Mouse (Mus musculus): ENCODE data around the gene Pum1. TPM values are rescaled to one million over a fixed set of nuclear protein-coding genes. Genes with fewer than 3 reads are reported as not detected.
"Not testable (repeated sequence)": the region's sequence is repeated elsewhere in the genome, so short reads cannot be mapped to it uniquely, and the experiment has no call there.

Gene Pum1
- polyA plus RNA-seq, 1 experiment from 2014 or later = 71.0 TPM

DNA sequence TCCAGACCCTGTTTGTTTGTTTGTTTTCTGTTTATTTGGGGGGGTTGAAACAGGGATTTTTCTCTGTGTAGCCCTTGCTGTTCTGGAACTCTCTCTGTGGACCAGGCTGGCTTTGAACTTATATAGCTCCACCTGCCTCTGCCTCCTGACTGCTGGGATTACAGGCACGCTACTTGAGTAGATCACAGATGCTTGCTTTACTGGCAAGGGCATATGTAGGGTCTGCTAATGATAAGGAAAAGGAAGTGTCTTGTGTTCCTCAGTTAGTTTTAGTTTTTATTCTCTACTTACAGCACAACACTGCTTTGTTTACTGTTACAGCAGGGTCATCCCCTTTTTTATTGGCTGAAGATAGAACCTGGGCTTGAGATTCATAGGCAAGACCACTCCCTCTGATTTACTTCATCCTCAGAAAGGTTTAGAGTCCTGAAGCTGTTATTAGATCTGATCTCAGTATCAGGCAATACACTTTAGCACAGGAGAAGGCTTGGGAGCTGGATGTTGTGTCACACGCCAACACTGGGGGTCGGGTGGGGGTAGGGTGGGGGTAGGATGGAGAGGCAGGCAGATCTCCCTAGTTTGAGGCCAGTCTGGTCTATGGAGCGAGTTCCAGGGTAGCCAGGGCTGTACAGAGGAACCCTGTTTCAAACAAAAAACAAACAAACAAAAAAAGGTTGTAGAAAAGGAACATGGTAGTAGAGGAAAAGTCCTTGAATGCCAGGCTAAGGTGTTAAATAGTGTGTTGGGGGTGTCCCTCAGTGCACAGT lies 8.1 kb downstream of the Pum1 start:
- H3K36me3 ChIP-seq = peaks cover 14% of the 10 kb centered on the region
- no peak overlapping the region for H3K9ac ChIP-seq
- no peak overlapping the region for H3K27ac ChIP-seq
- no peak overlapping the region for H3K4me2 ChIP-seq (replicated peaks)
- H3K4me3 ChIP-seq (replicated peaks) = no peak overlapping the region
- 86% methylated on average over 4 of the region's 4 CpGs for WGBS
- H3K4me1 ChIP-seq (replicated peaks) = peaks cover 15% of the 10 kb centered on the region; the same call in 1 of the 2 replicates
- no peak for ATAC-seq
- H3K27me3 ChIP-seq (replicated peaks) = no peaks in the 10 kb centered on the region
- no peaks in the 10 kb centered on the region for H3K9me3 ChIP-seq

- H3K4me1 ChIP-seq (replicated peaks) = peaks cover 12% of the 10 kb centered on the region; the same call in 1 of the 2 replicates
- no peak for ATAC-seq
- no peak overlapping the region for H3K27ac ChIP-seq
- H3K4me2 ChIP-seq (replicated peaks) = no peak overlapping the region
- H3K27me3 ChIP-seq (replicated peaks) = no peaks in the 10 kb centered on the region
- H3K36me3 ChIP-seq = peaks cover 14% of the 10 kb centered on the region
- H3K9ac ChIP-seq = no peak overlapping the region
- H3K4me3 ChIP-seq (replicated peaks) = no peak overlapping the region
- H3K9me3 ChIP-seq = no peaks in the 10 kb centered on the region
Observed at GRCm38 (mm10) chr4:130672161-130672560, 9.0 kb downstream of the Pum1 start.

- 84% methylated on average over 2 of the region's 2 CpGs for WGBS
- no peaks in the 10 kb centered on the region for H3K4me1 ChIP-seq (replicated peaks)
- H3K36me3 ChIP-seq = peaks cover 14% of the 10 kb centered on the region
- no peaks in the 10 kb centered on the region for H3K27me3 ChIP-seq (replicated peaks)
- no peaks in the 10 kb centered on the region for H3K9me3 ChIP-seq
- no peak overlapping the region for H3K9ac ChIP-seq
- H3K4me3 ChIP-seq (replicated peaks) = no peak overlapping the region
- no peak overlapping the region for H3K27ac ChIP-seq
- no peak for ATAC-seq
- H3K4me2 ChIP-seq (replicated peaks) = no peak overlapping the region
Observed at GRCm38 (mm10) chr4:130676746-130677145, 13.6 kb downstream of the Pum1 start.

DNA sequence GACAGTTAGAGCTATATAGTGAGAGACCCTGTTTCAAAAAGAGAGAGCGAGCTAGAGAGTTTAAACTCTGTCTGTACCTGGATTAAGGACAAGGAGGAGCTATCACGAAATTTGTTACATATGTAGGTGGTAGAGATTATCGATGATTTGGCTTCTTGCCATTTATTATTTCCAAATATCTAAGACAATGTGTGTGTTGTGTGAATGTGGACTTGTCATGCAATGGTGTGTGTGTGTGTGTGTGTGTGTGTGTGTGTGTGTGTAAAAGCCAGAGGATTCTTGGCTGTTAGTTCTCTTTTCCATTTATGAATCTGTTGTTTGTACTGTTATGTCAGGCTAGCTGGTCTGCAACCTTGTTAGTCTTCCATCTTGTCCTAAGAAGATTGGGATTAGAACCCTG lies 15.0 kb downstream of the Pum1 start:
- no peaks in the 10 kb centered on the region for H3K4me1 ChIP-seq (replicated peaks)
- no peak overlapping the region for H3K4me2 ChIP-seq (replicated peaks)
- peaks cover 11% of the 10 kb centered on the region; the same call in 1 of the 2 replicates for H3K36me3 ChIP-seq
- no peak overlapping the region for H3K4me3 ChIP-seq (replicated peaks)
- H3K27me3 ChIP-seq (replicated peaks) = no peaks in the 10 kb centered on the region
- H3K27ac ChIP-seq = no peak overlapping the region
- 95% methylated on average over 3 of the region's 3 CpGs for WGBS
- no peak overlapping the region for H3K9ac ChIP-seq
- no peak for ATAC-seq
- H3K9me3 ChIP-seq = no peaks in the 10 kb centered on the region

DNA sequence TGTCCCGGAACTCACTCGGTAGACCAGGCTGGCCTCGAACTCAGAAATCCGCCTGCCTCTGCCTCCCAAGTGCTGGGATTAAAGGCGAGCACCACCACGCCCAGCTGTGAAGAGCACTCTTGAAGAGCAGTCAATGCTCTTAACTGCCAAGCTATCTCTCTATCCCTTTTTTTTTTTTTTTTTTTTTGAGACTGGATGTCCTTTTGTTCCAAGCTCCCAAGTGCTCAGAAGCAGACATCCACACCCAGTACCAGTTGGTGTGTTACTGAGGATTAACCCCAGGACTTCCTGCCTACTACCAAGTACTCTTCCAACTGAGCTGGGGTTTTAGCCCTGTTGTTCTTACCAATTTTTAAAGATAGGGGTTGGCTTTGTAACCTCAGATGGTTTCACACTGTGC lies 17.6 kb downstream of the Pum1 start:
- Histone ChIP-seq H3K9ac (no peak overlapping the region), H3K27me3 (replicated peaks) (no peaks in the 10 kb centered on the region), H3K4me2 (replicated peaks) (no peak overlapping the region), H3K4me1 (replicated peaks) (no peaks in the 10 kb centered on the region), H3K36me3 (peaks cover 15% of the 10 kb centered on the region), H3K27ac (no peak overlapping the region), H3K4me3 (replicated peaks) (no peak overlapping the region), H3K9me3 (no peaks in the 10 kb centered on the region)
- WGBS = 96% methylated on average over 6 of the region's 6 CpGs
- ATAC-seq = no peak

DNA sequence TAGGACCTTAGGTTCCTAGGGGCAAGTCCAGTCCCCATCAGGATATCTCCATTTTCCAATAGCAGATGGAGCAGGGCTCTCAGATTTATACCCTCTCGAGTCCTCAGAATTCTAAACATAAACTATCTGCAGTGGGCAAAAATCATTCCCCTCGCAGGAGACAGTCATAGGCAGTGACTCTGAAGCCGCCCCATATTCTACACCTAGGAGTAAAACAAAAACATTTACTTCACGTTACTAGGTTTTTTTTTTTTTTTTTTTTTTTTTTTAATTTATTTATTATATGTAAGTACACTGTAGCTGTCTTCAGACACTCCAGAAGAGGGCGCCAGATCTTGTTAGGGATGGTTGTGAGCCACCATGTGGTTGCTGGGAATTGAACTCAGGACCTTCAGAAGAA lies 19.9 kb downstream of the Pum1 start:
- H3K9me3 ChIP-seq; H3K27ac ChIP-seq; H3K27me3 ChIP-seq (replicated peaks); H3K9ac ChIP-seq; H3K4me3 ChIP-seq (replicated peaks); H3K4me1 ChIP-seq (replicated peaks); H3K4me2 ChIP-seq (replicated peaks); ATAC-seq: not testable (repeated sequence)
- H3K36me3 ChIP-seq = peaks cover 15% of the 10 kb centered on the region
- 81% methylated on average over 5 of the region's 5 CpGs for WGBS

GRCm38 (mm10) chr4:130693936-130694335 lies 30.8 kb downstream of the Pum1 start:
- no peak overlapping the region for H3K9ac ChIP-seq
- no peak overlapping the region for H3K27ac ChIP-seq
- no peak overlapping the region for H3K4me2 ChIP-seq (replicated peaks)
- no peaks in the 10 kb centered on the region for H3K9me3 ChIP-seq
- no peaks in the 10 kb centered on the region for H3K27me3 ChIP-seq (replicated peaks)
- no peak for ATAC-seq
- 80% methylated on average over 3 of the region's 3 CpGs for whole genome bisulfite sequencing
- 0 out of 2 replicates have a peak, but pooled peaks cover 4% of the 10 kb centered on the region for H3K4me1 ChIP-seq (replicated peaks)
- H3K4me3 ChIP-seq (replicated peaks) = no peak overlapping the region
- H3K36me3 ChIP-seq = peaks cover 4% of the 10 kb centered on the region; the same call in 1 of the 2 replicates

DNA sequence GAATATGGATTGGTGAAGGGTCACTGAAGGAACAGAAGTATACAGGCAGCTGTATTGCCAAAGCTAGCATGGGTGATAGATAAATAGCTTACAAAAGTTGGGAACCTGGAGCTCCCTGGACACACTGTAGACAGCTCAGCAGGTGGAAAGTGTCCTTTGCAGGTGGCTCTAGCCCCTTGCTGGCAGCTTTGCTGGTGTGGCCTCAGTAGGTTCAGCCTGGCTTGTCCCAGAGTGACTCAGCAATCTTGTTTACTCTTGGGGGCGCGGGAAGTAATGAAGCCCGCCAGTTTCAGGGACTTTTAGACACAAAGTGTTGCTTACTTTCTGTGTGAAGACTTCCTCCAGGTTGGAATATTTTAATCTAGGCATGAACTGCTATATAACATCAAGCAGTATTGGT lies 31.9 kb downstream of the Pum1 start:
- Histone ChIP-seq H3K9ac (no peak overlapping the region), H3K36me3 (peaks cover 7% of the 10 kb centered on the region), H3K4me2 (replicated peaks) (no peak overlapping the region), H3K4me1 (replicated peaks) (peaks cover 7% of the 10 kb centered on the region; the same call in 1 of the 2 replicates), H3K4me3 (replicated peaks) (no peak overlapping the region), H3K27ac (no peak overlapping the region), H3K27me3 (replicated peaks) (no peaks in the 10 kb centered on the region), H3K9me3 (no peaks in the 10 kb centered on the region)
- no peak; the same call in 1 of the 2 replicates for ATAC-seq
- 88% methylated on average over 3 of the region's 3 CpGs for WGBS

GRCm38 (mm10) chr4:130701061-130701460 lies 37.9 kb downstream of the Pum1 start:
- Histone ChIP-seq H3K27ac (no peak overlapping the region), H3K4me1 (replicated peaks) (peaks cover 13% of the 10 kb centered on the region; the same call in 1 of the 2 replicates), H3K4me3 (replicated peaks) (no peak overlapping the region), H3K27me3 (replicated peaks) (no peaks in the 10 kb centered on the region), H3K36me3 (peaks cover 16% of the 10 kb centered on the region), H3K9me3 (no peaks in the 10 kb centered on the region), H3K9ac (no peak overlapping the region), H3K4me2 (replicated peaks) (no peak overlapping the region)
- ATAC-seq = no peak
- 84% methylated on average over 2 of the region's 2 CpGs for WGBS

DNA sequence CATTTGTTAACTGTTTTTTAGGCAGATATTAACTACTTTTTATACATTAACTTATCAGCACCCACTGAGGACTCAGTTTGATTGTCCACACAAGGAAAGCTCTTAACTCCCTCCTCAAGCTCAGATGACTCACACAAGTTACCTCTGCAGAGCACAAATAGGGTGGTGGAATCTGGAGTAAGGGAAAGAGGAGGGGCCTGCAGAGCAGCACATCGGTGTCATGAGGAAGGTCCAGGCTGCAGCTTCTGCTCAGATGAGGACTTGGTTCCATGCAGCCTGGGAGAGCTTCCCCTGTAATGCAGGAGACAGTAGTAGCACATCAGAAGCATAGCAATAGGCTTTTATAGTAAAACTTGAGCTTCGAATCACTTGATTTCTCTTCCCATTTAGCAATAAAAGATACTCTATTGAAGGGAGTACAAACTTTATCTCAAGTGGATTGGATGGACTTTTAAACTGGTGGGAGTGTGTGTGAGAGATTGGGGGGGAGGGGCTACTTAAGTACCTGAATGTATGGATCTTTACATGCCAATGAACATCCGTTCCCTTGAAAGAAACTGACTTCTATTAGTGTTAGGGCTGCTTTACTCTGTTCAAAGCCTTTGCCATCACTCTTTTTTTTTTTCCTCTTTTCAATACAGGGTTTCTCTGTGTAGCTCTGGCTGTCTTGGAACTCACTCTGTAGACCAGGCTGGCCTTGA lies 39.9 kb downstream of the Pum1 start:
- no peak overlapping the region for H3K9ac ChIP-seq
- H3K27me3 ChIP-seq (replicated peaks) = no peaks in the 10 kb centered on the region
- no peak overlapping the region for H3K4me3 ChIP-seq (replicated peaks)
- H3K9me3 ChIP-seq = no peaks in the 10 kb centered on the region
- ATAC-seq = no peak
- H3K4me2 ChIP-seq (replicated peaks) = no peak overlapping the region
- H3K36me3 ChIP-seq = peaks cover 16% of the 10 kb centered on the region
- 91% methylated on average over 3 of the region's 3 CpGs for WGBS
- peaks cover 16% of the 10 kb centered on the region; the same call in 1 of the 2 replicates for H3K4me1 ChIP-seq (replicated peaks)
- H3K27ac ChIP-seq = no peak overlapping the region

- Histone ChIP-seq H3K27ac (no peak overlapping the region), H3K4me2 (replicated peaks) (no peak overlapping the region), H3K9ac (no peak overlapping the region), H3K27me3 (replicated peaks) (no peaks in the 10 kb centered on the region), H3K4me1 (replicated peaks) (peaks cover 16% of the 10 kb centered on the region; the same call in 1 of the 2 replicates), H3K36me3 (peaks cover 16% of the 10 kb centered on the region), H3K4me3 (replicated peaks) (no peak overlapping the region), H3K9me3 (no peaks in the 10 kb centered on the region)
- WGBS = over 99% methylated on average over 3 of the region's 3 CpGs
- ATAC-seq = no peak
Observed at GRCm38 (mm10) chr4:130703601-130704000, 40.5 kb downstream of the Pum1 start.

DNA sequence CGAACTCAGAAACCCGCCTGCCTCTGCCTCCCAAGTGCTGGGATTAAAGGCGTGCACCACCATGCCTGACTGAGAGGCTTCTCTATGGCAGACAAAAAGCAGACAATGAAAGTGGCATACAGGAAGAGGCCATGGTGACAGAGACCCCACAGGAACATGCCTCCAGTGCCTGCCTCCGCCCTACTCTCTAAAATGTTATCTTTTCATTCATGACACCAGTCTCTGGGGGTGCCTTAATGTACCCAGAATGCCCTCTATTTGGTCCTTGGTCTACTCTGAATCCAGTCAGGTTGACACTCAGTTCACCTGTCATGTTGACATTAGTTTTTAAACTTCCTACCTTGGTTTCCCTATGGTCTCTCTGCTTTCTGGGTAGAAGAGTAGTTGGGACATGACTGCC lies 41.5 kb downstream of the Pum1 start:
- no peaks in the 10 kb centered on the region for H3K27me3 ChIP-seq (replicated peaks)
- no peak overlapping the region for H3K27ac ChIP-seq
- H3K36me3 ChIP-seq = peaks cover 16% of the 10 kb centered on the region
- no peak overlapping the region for H3K4me2 ChIP-seq (replicated peaks)
- peaks cover 16% of the 10 kb centered on the region; the same call in 1 of the 2 replicates for H3K4me1 ChIP-seq (replicated peaks)
- WGBS = 96% methylated on average over 4 of the region's 4 CpGs
- no peaks in the 10 kb centered on the region for H3K9me3 ChIP-seq
- no peak overlapping the region for H3K4me3 ChIP-seq (replicated peaks)
- H3K9ac ChIP-seq = no peak overlapping the region
- ATAC-seq = no peak
